Mouse (Mus musculus): ENCODE measurements around the gene Ctps2. TPM values are rescaled to one million over a fixed set of nuclear protein-coding genes. Genes with fewer than 3 reads are reported as not detected.

The Ctps2 gene
- total RNA-seq, 2 experiments from 2014 or later, result 65.1 to 148 TPM

- no peak for ATAC-seq (replicated peaks; ENCODE audit: poor library complexity)
These were observed 66.4 kb downstream of the Ctps2 start for GRCm38 (mm10) chrX:162967456-162967855.

- no peak for ATAC-seq (replicated peaks; ENCODE audit: poor library complexity)
These were observed 75.2 kb downstream of the Ctps2 start for GRCm38 (mm10) chrX:162976194-162976593.

- no peak for ATAC-seq (replicated peaks; ENCODE audit: poor library complexity)
These were observed 85.9 kb downstream of the Ctps2 start for GRCm38 (mm10) chrX:162986876-162987495.

GRCm38 (mm10) chrX:162991396-162991795 is 90.4 kb downstream of the Ctps2 start:
- no peak for ATAC-seq (replicated peaks; ENCODE audit: poor library complexity)

GRCm38 (mm10) chrX:162992121-162992520 is 91.1 kb downstream of the Ctps2 start:
- ATAC-seq (replicated peaks; ENCODE audit: poor library complexity), result no peak

- ATAC-seq (replicated peaks; ENCODE audit: poor library complexity), result peak; percentile 54; the same call in 1 of the 2 replicates
These were observed 126.8 kb downstream of the Ctps2 start for GRCm38 (mm10) chrX:163027864-163028263.

GRCm38 (mm10) chrX:163038767-163039166 is 137.7 kb downstream of the Ctps2 start:
- ATAC-seq (replicated peaks; ENCODE audit: poor library complexity), result no peak

- no peak for ATAC-seq (replicated peaks; ENCODE audit: poor library complexity)
These were observed 141.7 kb downstream of the Ctps2 start for GRCm38 (mm10) chrX:163042771-163043170.

GRCm38 (mm10) chrX:163063936-163064335 is 162.9 kb downstream of the Ctps2 start:
- no peak for ATAC-seq (replicated peaks; ENCODE audit: poor library complexity)

Other genes starting within 250 kb of the Ctps2 start
- 354 and 385 TPM in 2 replicates for gene Rbbp7, start 140.8 kb upstream of the Ctps2 start, total RNA-seq (2015)
- gene Rbbp7, start 140.8 kb upstream of the Ctps2 start, total RNA-seq (2017), result 267 and 297 TPM in 2 replicates
- 23.1 and 30.1 TPM in 2 replicates for gene Txlng, start 71.8 kb upstream of the Ctps2 start, total RNA-seq (2015)
- 35.8 and 51.6 TPM in 2 replicates for gene Txlng, start 71.8 kb upstream of the Ctps2 start, total RNA-seq (2017)
- 24.1 and 28.3 TPM in 2 replicates for gene Syap1, start 12.8 kb upstream of the Ctps2 start, total RNA-seq (2015)
- 40.3 and 45.7 TPM in 2 replicates for gene Syap1, start 12.8 kb upstream of the Ctps2 start, total RNA-seq (2017)
- gene S100g, start 63.4 kb downstream of the Ctps2 start, total RNA-seq (2015), result not detected in 2 replicates
- gene S100g, start 63.4 kb downstream of the Ctps2 start, total RNA-seq (2017), result not detected in 2 replicates